Mouse (Mus musculus) embryonic facial prominence, embryonic 11.5 days (tissue): Measurements from ENCODE around the gene Mindy2. TPM values are rescaled to one million over a fixed set of nuclear protein-coding genes. Genes with fewer than 3 reads are reported as not detected.

ENCODE experiments used
- ATAC-seq: fragments of 200-750 bp; cut with Nextera tagmentation; replicated peaks from 2 replicates; pipeline ENCODE4 v1.8.0; 2017; ENCODE audit warnings: low read depth; ENCODE audit not compliant: insufficient number of reproducible peaks, low FRiP score, low TSS enrichment
- DNase-seq: peaks from one replicate; pipeline ENCODE4 v3.0.0-alpha.2; 2015; ENCODE audit warnings: low spot score
- H3K27ac ChIP-seq: fragments of 300-500 bp; sonication (generic); replicated peaks from 2 replicates; pipeline ENCODE4 v1.5.1; 2014; ENCODE audit warnings: mild to moderate bottlenecking, low read depth, low read length, control low read depth
- H3K27me3 ChIP-seq: fragments of 300-500 bp; sonication (generic); 2 replicates; pipeline ENCODE4 v1.6.1; 2014; ENCODE audit warnings: mild to moderate bottlenecking, low read length, moderate library complexity, mixed read lengths; ENCODE audit not compliant: control insufficient read depth, insufficient read depth
- H3K36me3 ChIP-seq: fragments of 300-500 bp; sonication (generic); replicated peaks from 2 replicates; pipeline ENCODE4 v1.6.1; 2014; ENCODE audit warnings: low read depth, mild to moderate bottlenecking, low read length, moderate library complexity, mixed read lengths; ENCODE audit not compliant: control insufficient read depth, insufficient read depth
- H3K4me1 ChIP-seq: fragments of 300-500 bp; sonication (generic); 2 replicates; pipeline ENCODE4 v1.6.1; 2014; ENCODE audit warnings: low read length, mixed read lengths; ENCODE audit not compliant: control insufficient read depth, insufficient read depth
- H3K4me2 ChIP-seq: fragments of 300-500 bp; sonication (generic); 2 replicates; pipeline ENCODE4 v1.6.1; 2014; ENCODE audit warnings: low read depth, mild to moderate bottlenecking, control low read depth, low read length, moderate library complexity
- H3K4me3 ChIP-seq: fragments of 300-500 bp; sonication (generic); 2 replicates; pipeline ENCODE4 v1.5.1; 2014; ENCODE audit warnings: low read depth, low read length, control low read depth
- H3K9ac ChIP-seq: fragments of 300-500 bp; sonication (generic); replicated peaks from 2 replicates; pipeline ENCODE4 v1.6.1; 2014; ENCODE audit warnings: mild to moderate bottlenecking, control low read depth, low read length
- H3K9me3 ChIP-seq: fragments of 300-500 bp; sonication (generic); replicated peaks from 2 replicates; pipeline ENCODE4 v1.6.1; 2016; ENCODE audit warnings: mild to moderate bottlenecking, low read length, inconsistent platforms, mixed read lengths; ENCODE audit not compliant: control insufficient read depth
- WGBS: fragments of 180-500 bp; shearing (Covaris S2); extraction: QIAGEN DNeasy Blood & Tissue Kit; methylation state at CpG from one replicate; pipeline ENCODE4 v1.1.7; 2014; 5-methylcytosine and 5-hydroxymethylcytosine counted together
- polyA plus RNA-seq: library from polyadenylated mRNA; unstranded; fragments of >200 nt; fragmentation: Nextera tagmentation; extraction: Ambion mirVana; gene quantifications from 2 replicates; pipeline ENCODE4 v1.2.1, GENCODE M21; 2014

Mindy2 gene
- polyA plus RNA-seq, 1 experiment from 2014 or later: 6.5 TPM

DNA sequence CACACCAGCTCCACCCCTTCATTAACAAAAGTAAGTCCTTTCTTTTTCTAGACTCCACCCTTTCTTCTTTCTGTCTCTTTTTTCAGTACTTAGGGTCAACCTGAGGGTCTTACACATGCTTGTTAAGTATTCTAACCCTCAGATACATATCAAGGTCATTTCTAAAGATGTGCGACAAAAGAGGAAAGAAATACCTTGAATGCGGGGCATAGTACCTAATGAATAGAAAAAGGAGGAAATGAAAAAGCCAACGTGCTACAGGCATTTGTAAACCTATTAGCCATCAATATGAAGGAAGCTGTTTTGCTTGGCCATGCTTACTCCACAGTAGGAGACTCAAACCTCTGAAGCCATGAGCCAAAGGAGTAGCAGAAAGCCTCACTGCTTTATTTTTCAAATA lies 33.0 kb upstream of the Mindy2 start:
- DNase-seq (no peak), ATAC-seq (no peak)
- Histone ChIP-seq H3K36me3 (no peaks in the 10 kb centered on the region), H3K27ac (no peak overlapping the region), H3K4me1 (no peaks in the 10 kb centered on the region), H3K4me2 (no peak overlapping the region), H3K4me3 (no peak overlapping the region), H3K9ac (no peak overlapping the region), H3K9me3 (no peaks in the 10 kb centered on the region), H3K27me3 (no peaks in the 10 kb centered on the region)
- WGBS: 83% methylated on average over 3 of the region's 3 CpGs

DNA sequence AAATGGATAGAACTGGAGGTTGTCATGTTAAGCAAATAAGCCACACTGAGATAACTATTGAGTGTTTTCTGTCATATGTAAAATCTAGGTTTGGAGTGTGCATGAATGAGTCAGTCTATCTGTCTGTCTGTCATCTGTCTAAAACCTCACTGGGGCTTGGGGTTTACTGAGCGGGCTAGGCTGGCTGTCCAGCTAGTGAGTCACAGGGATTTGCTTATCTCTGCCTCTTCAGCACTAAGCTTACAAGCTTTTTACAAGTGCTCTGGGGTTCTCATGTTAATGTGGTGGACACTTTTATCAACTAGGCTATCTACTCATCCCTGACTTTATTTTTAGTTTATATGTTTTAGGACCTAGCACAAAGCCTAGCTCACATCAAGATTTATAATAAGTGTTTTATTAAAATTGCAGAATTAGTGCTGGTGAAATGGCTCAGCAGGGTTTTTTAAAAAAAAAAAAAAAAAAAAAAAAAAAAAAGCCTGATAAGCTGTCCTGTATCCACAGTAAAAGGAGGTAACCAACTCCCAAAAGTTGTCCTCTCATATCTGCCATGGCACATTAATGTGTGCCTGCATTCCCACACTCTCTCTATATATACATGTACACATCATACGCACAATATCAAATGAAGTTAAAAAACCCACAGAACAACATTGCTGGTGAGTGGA lies 31.5 kb upstream of the Mindy2 start:
- no peak for ATAC-seq
- no peaks in the 10 kb centered on the region for H3K27me3 ChIP-seq
- no peaks in the 10 kb centered on the region for H3K36me3 ChIP-seq
- no peak overlapping the region for H3K4me3 ChIP-seq
- DNase-seq: no peak
- H3K4me2 ChIP-seq: no peak overlapping the region
- WGBS: 92% methylated on average over 2 of the region's 2 CpGs
- H3K4me1 ChIP-seq: no peaks in the 10 kb centered on the region
- no peak overlapping the region for H3K9ac ChIP-seq
- H3K27ac ChIP-seq: no peak overlapping the region
- no peaks in the 10 kb centered on the region for H3K9me3 ChIP-seq

DNA sequence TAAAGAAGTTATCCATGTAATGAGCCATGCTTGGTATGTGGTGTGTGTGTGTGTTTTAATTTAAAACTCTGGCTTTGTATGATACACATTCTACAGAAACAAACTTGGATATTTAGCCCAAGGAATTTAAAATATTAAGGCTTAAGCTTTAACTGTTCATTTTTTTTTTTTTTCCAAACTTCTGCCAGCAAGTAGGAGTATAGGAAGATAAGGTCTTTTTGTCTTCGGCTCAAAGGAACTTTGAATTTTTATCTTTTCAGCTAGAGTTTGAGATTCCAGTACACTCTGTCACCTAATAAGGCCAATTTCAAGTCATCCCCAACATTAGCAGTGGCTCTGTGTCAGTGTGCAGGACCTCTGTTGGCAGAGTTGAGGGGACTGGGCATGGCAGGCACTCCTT lies 25.2 kb upstream of the Mindy2 start:
- ATAC-seq: no peak
- DNase-seq: no peak
- Histone ChIP-seq H3K9ac (no peak overlapping the region), H3K9me3 (no peaks in the 10 kb centered on the region), H3K27ac (no peak overlapping the region), H3K4me2 (no peak overlapping the region), H3K36me3 (no peaks in the 10 kb centered on the region), H3K4me3 (no peak overlapping the region), H3K27me3 (no peaks in the 10 kb centered on the region), H3K4me1 (no peaks in the 10 kb centered on the region)
- WGBS: 85% methylated on average over 1 of the region's 1 CpGs

DNA sequence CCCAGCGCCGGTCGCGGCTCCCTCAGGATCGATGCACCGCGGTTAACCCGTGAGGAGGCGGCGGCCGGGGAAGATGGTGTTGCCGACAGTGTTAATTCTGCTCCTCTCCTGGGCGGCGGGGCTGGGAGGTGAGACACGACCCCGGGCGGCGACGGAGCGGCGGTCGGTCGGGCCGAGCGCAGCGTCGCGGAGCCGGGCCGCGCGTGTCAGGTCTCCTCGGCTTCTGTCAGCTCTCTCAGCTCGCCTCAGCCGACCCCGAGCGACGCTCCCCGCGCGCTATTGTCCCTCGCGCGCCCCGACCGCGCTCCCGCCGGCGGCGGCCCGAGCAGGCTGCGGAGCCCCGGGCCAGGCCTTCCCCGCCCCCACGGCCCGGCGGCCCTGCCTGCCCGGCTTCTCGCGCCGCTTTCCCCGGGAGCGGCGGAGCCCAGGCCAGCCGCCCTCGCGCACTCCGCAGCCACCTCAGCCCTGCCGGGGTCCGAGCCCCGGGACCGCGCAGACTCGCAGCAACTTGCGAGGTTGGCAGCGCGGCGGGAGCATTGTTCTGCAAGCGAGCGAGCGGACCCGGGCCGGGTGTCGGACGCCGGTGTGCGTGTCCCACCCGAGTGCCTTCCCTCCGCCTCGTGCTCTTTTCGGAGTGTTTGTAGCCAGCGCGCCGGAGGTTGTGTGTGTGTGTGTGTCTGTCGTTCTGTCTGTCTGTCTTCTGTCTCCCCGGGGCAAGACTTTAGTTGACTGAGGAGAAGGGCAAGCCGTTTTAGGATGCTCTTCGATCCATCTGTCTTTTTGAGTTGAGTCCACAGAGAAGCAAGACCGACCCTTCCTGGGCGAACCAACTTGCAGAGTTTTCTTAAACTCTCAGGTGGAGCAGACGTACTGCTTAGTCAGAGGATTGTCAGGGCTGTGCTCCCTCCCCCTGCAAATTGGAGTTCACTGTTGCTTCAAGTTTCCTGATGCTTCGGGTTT lies 22.4 kb upstream of the Mindy2 start:
- peak overlapping the region; percentile 92 for H3K27ac ChIP-seq
- no peaks in the 10 kb centered on the region for H3K9me3 ChIP-seq
- DNase-seq: peak; percentile 48
- H3K4me2 ChIP-seq: peak overlapping the region; percentile 75
- no peaks in the 10 kb centered on the region for H3K4me1 ChIP-seq
- peak overlapping the region; percentile 95 for H3K9ac ChIP-seq
- no peaks in the 10 kb centered on the region for H3K27me3 ChIP-seq
- under 1% methylated on average over 98 of the region's 103 CpGs for WGBS
- H3K4me3 ChIP-seq: peak overlapping the region; percentile 91
- no peak; the same call in 1 of the 2 replicates for ATAC-seq
- H3K36me3 ChIP-seq: no peaks in the 10 kb centered on the region

DNA sequence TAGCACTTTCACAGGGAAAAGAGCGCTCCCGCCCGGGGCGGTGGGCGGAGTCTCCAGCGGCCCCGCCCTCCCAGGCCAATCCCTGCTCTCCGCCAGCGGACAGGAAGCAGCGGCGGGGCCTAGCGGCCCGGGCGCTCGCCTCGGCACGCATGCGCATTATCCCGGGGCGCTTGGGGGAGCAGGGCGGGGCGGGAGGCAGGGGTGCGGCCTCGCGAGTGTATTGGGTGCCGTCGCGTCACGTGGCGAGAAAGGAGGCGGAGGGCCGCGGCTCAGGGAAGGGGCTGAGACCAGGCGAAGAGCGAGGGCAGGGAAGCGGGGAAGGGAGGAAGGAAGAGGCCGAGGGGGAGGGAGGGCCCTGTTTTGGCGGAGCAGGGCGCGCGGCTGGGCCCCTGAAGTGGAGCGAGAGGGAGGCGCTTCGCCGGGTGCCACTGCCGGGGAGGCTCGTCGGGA lies 21.7 kb upstream of the Mindy2 start, which contains the start of gene Adam10:
Gene Adam10 (plus strand): TSS at position 316 of the 450 bp plus-strand sequence.
- Histone ChIP-seq H3K4me3 (peak within 1 kb of the TSS; percentile 91), H3K36me3 (no peaks in the 10 kb centered on the region), H3K27me3 (no peaks in the 10 kb centered on the region), H3K4me2 (peak within 1 kb of the TSS; percentile 75), H3K4me1 (no peaks in the 10 kb centered on the region), H3K27ac (peak within 1 kb of the TSS; percentile 92), H3K9me3 (no peaks in the 10 kb centered on the region), H3K9ac (peak within 1 kb of the TSS; percentile 95)
- peak; percentile 98 for DNase-seq
- WGBS: under 1% methylated on average over 45 of the region's 48 CpGs
- peak; percentile 99 for ATAC-seq

DNA sequence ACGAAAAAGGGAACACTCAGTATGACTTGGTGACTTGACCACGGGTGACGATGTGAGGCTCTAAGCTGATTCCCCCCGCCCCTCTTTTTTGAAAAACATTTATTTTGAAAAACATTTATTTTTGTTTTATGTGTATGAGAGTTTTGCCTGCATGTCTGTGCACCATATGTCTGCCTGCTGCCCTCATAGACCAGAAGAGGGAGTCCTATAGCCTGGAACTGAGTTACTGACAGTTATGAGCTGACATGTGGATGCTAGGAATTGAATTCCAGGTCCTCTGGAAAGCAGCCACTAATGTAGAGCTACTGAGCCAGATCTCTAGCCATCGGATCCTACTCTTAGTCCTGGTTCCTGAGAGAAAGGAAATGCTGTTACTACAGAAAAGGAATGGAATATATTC lies 19.0 kb upstream of the Mindy2 start:
- ATAC-seq (no peak), DNase-seq (no peak)
- no peak overlapping the region for H3K9ac ChIP-seq
- no peaks in the 10 kb centered on the region for H3K4me1 ChIP-seq
- H3K4me3 ChIP-seq: no peak overlapping the region
- H3K4me2 ChIP-seq: no peak overlapping the region
- H3K36me3 ChIP-seq: no peaks in the 10 kb centered on the region
- H3K27ac ChIP-seq: no peak overlapping the region
- H3K27me3 ChIP-seq: no peaks in the 10 kb centered on the region
- H3K9me3 ChIP-seq: no peaks in the 10 kb centered on the region
- 88% methylated on average over 5 of the region's 5 CpGs for WGBS

DNA sequence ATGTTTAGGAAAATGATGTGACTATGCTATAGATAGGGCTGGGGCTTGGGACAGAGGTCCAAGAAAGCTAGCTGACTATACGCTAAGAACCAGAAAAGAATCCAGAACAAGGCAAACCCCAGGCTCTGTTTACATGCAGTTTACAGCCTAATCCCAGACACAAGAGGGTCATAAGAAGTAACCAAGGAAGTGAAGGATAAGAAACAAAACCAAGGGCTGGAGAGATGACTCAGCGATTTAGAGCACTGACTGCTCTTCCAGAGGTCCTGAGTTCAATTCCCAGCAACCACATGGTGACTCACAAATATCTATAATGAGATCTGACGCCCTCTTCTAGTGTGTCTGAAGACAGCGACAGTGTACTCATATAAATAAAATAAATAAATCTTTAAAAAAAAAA lies 18.1 kb upstream of the Mindy2 start:
- Histone ChIP-seq H3K9me3 (no peaks in the 10 kb centered on the region), H3K9ac (no peak overlapping the region), H3K27ac (no peak overlapping the region), H3K36me3 (no peaks in the 10 kb centered on the region), H3K4me1 (no peaks in the 10 kb centered on the region), H3K4me3 (no peak overlapping the region), H3K4me2 (no peak overlapping the region), H3K27me3 (no peaks in the 10 kb centered on the region)
- DNase-seq: no peak
- no peak for ATAC-seq
- 81% methylated on average over 4 of the region's 4 CpGs for WGBS

DNA sequence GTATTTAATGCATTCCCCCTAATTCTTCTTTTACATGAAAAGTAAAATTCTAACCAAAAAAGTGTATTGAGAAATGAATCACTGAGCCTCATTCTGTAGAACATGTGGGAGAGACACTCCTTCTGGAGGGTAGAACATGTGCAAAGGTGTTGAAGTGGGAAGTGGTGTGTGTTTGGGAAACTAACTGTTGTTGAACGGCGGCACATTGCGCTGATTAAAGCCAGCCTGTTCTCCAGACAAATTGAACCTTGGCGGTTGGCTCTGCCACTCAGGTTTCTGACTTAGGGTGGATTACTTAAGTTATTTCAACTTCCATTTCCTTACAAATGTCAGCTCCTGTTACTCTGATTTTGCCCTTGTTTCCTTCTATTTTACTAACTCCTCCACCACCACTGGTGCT lies 16.7 kb upstream of the Mindy2 start:
- no peak overlapping the region for H3K9ac ChIP-seq
- H3K27ac ChIP-seq: no peak overlapping the region
- H3K4me1 ChIP-seq: no peaks in the 10 kb centered on the region
- no peaks in the 10 kb centered on the region for H3K36me3 ChIP-seq
- no peak overlapping the region for H3K4me2 ChIP-seq
- H3K9me3 ChIP-seq: no peaks in the 10 kb centered on the region
- no peaks in the 10 kb centered on the region for H3K27me3 ChIP-seq
- DNase-seq (peak; percentile 62), ATAC-seq (no peak)
- 54% methylated on average over 4 of the region's 4 CpGs for WGBS
- H3K4me3 ChIP-seq: no peak overlapping the region
